Mouse (Mus musculus) neural tube, postnatal 0 days (tissue): Measurements from ENCODE around the gene Rundc1. TPM values are rescaled to one million over a fixed set of nuclear protein-coding genes. Genes with fewer than 3 reads are reported as not detected.

Source experiments
- microRNA-seq: library from miRNA; unstranded; fragments of <30 nt; microRNA quantifications from one replicate; pipeline ENCODE4, GENCODE M21; 2016
- polyA plus RNA-seq: library from polyadenylated mRNA; unstranded; fragments of >200 nt; fragmentation: Nextera tagmentation; extraction: Ambion mirVana; gene quantifications from 2 replicates; pipeline ENCODE4 v1.2.1, GENCODE M21; 2015

Rundc1 gene
- polyA plus RNA-seq = 22.4 and 24.5 TPM in 2 replicates

DNA sequence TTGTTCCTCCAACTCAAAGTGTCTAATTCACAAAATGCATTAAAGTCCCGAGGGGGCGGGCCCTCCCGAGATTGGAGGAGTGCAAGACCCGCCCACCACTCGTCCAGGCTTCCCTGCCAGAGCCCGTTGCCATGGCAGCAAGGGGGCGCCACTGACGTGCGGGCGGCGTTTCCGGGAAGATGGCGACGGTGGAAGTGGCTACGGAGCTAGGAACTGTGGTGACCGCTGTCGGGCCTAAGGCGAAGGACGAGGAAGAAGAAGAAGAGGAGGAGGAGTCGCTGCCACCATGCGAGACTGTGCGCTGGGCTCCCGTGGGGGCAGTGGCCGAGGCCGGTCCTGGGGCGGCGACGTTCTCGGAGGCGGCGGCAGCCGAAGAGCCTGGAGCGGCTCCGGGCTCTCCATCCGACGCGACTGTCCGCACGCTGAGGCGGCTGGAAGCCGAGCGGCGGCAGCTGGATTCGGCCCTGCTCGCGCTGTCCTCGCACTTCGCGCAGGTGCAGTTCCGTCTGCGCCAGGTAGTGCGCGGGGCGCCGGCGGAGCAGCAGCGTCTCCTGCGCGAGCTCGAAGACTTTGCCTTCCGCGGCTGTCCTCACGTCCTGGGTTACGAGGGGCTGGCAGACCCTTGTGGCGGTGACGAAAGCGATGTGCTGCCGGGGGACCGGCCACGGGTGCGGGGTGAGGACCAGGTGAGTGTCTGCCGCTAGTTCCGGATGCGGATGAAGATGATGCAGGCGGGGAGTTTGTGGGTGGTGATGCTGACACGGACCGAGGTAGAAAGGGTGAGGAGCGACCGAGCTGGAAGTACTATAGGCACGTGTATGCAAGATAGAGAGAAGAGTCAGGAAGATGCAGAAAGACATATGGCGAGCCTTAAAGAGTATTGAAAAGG is at the start of gene Rundc1, which contains the start of gene Ptges3l:
Gene Rundc1, plus strand, starts transcription at position 161 of the 889 bp plus-strand sequence.
Gene Ptges3l, minus strand, starts transcription at position 409 of the 889 bp plus-strand sequence.

DNA sequence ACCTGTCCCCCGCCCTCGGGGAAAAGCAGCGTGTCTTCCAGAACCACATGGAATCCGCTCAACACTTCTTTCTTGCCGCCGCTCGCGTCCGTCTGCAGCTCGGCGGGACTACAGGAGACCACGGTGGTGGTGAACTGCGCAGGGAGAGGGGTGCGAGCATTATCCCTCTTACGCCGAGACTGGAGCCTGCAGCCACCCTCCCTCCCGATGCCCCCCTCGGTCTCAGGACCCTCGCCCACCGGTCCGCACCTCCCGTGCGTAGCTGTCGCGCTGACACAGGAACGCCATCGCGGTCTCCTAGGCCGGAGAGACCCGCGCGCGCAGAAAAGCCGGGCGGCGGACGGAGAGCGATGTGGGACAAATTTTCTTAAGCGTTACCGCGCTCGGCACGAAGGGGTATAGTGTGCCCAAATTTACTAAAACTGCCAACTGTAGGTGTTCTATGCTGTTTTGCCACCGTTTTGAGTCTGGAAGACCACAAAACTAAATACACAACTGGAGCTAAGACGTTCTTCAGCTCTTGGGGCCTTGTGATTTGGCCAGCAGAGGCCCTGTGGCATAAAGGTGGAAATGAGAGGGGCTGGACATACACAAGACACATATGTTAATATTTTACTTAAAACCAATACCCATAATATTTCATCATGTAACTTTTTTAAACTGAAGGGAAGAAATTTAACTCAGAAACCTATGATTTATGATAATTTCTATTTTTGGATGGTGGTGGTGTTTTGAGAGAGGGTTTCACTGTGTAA is 7.6 kb upstream of the Rundc1 start, which contains the start of gene Aarsd1:
Gene Aarsd1, minus strand, starts transcription at position 515 of the 755 bp plus-strand sequence.

GRCm38 (mm10) chr11:101424105-101424851 is 607 bp upstream of the Rundc1 start, which contains the start of gene Gm27029:
Gm27029 (minus strand) TSS chr11:101424796.

DNA sequence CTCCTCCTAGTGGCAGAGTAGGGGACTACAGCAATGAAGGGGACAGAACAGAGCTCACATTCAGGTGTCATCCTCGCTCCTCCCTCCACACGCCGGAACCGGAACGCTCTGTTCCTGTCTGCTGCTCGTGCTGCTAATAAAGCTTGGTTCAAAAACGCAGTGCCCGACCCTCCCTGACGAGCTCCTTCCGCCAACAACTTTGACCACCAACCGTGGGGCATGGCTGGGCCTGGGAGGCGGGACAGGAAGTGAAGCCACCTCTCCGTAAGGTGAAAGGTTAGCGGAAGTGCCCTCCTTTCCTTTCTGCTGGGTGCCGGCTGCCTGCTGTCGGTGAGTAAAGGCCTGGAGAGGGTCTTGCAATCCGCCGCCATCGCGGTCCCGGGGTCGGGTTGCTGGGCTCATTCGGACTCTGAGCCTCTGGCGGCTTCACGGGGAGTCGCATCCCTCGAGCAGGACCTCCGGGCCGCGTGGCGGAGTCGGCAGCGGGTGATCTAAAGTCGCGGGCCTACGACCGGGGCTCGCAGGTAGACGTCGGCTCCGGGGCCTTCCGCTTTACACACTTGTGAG is 17.3 kb downstream of the Rundc1 start, which contains the start of gene Rpl27:
Gene Rpl27, plus strand, starts transcription at position 172 of the 567 bp plus-strand sequence.

DNA sequence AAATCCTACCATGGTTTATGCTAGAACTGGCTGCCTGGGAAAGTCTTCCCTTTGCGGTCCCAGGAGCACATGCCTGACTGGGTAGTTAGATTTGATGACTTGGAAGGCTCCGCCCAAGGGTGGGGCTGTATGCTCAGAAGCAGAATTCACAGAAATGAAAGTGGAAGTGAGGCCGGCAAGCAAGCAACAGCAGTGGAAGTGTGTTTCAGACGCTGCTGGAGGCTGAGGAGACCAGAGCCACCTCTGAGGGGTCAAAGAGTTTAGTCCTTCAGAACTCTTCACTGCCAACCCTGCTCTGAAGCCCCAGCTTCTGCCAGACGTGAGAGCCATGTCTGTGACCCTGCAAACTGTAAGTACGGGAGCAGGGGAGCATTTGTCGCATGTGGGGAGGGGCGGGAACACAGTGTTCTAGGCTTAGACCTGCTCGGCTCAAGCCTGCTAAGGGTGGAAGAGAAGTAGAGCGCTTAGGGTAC is 23.4 kb downstream of the Rundc1 start, which contains the start of gene Ifi35:
Gene Ifi35, plus strand, starts transcription at position 134 of the 473 bp plus-strand sequence.

GRCm38 (mm10) chr11:101464211-101465100 is 39.6 kb downstream of the Rundc1 start, which contains the start of gene Rnd2:
Rnd2 (plus strand) TSS chr11:101464999.

GRCm38 (mm10) chr11:101465869-101466551 is 41.1 kb downstream of the Rundc1 start, which contains the start of gene Vat1:
Vat1 (minus strand) TSS chr11:101466230.

Small RNA genes lying within 50 kb of the gene (microRNA-seq; reads per million reads assigned to microRNA genes)
- gene Mir6929 = not detected

Other genes with a start within 250 kb of the Rundc1 start
- 0.56 and 1.0 TPM in 2 replicates for gene Ccr10, start 249.6 kb upstream of the Rundc1 start, polyA plus RNA-seq
- gene Ezh1, start 198.6 kb upstream of the Rundc1 start, polyA plus RNA-seq = 21.5 and 25.4 TPM in 2 replicates
- 143 and 155 TPM in 2 replicates for gene Ramp2, start 179.1 kb upstream of the Rundc1 start, polyA plus RNA-seq
- gene Vps25, start 171.4 kb upstream of the Rundc1 start, polyA plus RNA-seq = 129 and 133 TPM in 2 replicates
- gene Wnk4, start 164.5 kb upstream of the Rundc1 start, polyA plus RNA-seq = 5.9 and 6.4 TPM in 2 replicates
- 0.48 and 1.0 TPM in 2 replicates for gene Cntd1, start 146.1 kb upstream of the Rundc1 start, polyA plus RNA-seq
- 229 and 252 TPM in 2 replicates for gene Coa3, start 146.0 kb upstream of the Rundc1 start, polyA plus RNA-seq
- gene Becn1, start 122.8 kb upstream of the Rundc1 start, polyA plus RNA-seq = 131 and 140 TPM in 2 replicates
- 80.5 and 81.0 TPM in 2 replicates for gene Psme3, start 108.9 kb upstream of the Rundc1 start, polyA plus RNA-seq
- gene Aoc2, start 100.0 kb upstream of the Rundc1 start, polyA plus RNA-seq = 0.46 and 0.64 TPM in 2 replicates
- gene Aoc3, start 94.5 kb upstream of the Rundc1 start, polyA plus RNA-seq = 0.18 and 0.34 TPM in 2 replicates
- gene G6pc, start 57.5 kb upstream of the Rundc1 start, polyA plus RNA-seq = not detected in 2 replicates
- gene Aarsd1, start 7.5 kb upstream of the Rundc1 start, polyA plus RNA-seq = 84.4 and 90.0 TPM in 2 replicates
- 5.1 and 6.6 TPM in 2 replicates for gene Gm27029, start 289 bp upstream of the Rundc1 start, polyA plus RNA-seq
- 4.1 and 4.5 TPM in 2 replicates for gene Ptges3l, start 248 bp downstream of the Rundc1 start, polyA plus RNA-seq
- 246 and 275 TPM in 2 replicates for gene Rpl27, start 17.2 kb downstream of the Rundc1 start, polyA plus RNA-seq
- 6.7 and 8.5 TPM in 2 replicates for gene Ifi35, start 23.3 kb downstream of the Rundc1 start, polyA plus RNA-seq
- 163 and 168 TPM in 2 replicates for gene Rnd2, start 39.9 kb downstream of the Rundc1 start, polyA plus RNA-seq
- gene Vat1, start 41.1 kb downstream of the Rundc1 start, polyA plus RNA-seq = 103 and 115 TPM in 2 replicates
- 1.8 and 1.9 TPM in 2 replicates for gene Brca1, start 126.9 kb downstream of the Rundc1 start, polyA plus RNA-seq
- gene Nbr1, start 127.1 kb downstream of the Rundc1 start, polyA plus RNA-seq = 47.0 TPM in 2 replicates
- gene Tmem106a, start 157.2 kb downstream of the Rundc1 start, polyA plus RNA-seq = 5.8 and 7.7 TPM in 2 replicates
- not detected in 2 replicates for gene Gm11634, start 174.2 kb downstream of the Rundc1 start, polyA plus RNA-seq
- 14.5 and 18.1 TPM in 2 replicates for gene Rdm1, start 202.1 kb downstream of the Rundc1 start, polyA plus RNA-seq
- 7.3 and 8.9 TPM in 2 replicates for gene Arl4d, start 240.5 kb downstream of the Rundc1 start, polyA plus RNA-seq